Mouse (Mus musculus): ENCODE data around the gene Stard13.

The Stard13 gene

GRCm38 (mm10) chr5:151142671-151143601, 90.7 kb downstream of the Stard13 start:
- in situ Hi-C loops (cut with MboI), result no loop called here

GRCm38 (mm10) chr5:151142241-151142640, 91.4 kb downstream of the Stard13 start:
- in situ Hi-C loops (cut with MboI), result no loop called here

GRCm38 (mm10) chr5:151137901-151138300, 95.7 kb downstream of the Stard13 start:
- in situ Hi-C loops (cut with MboI), result no loop called here

- in situ Hi-C loops (cut with MboI), result no loop called here
Measured at GRCm38 (mm10) chr5:151137311-151137710, 96.3 kb downstream of the Stard13 start.

GRCm38 (mm10) chr5:151135965-151136364, 97.7 kb downstream of the Stard13 start:
- in situ Hi-C loops (cut with MboI), result no loop called here

- in situ Hi-C loops (cut with MboI), result no loop called here
Measured at GRCm38 (mm10) chr5:151135078-151135826, 98.4 kb downstream of the Stard13 start.

GRCm38 (mm10) chr5:151134202-151134601, 99.4 kb downstream of the Stard13 start:
- in situ Hi-C loops (cut with MboI), result no loop called here

- in situ Hi-C loops (cut with MboI), result no loop called here
Measured at GRCm38 (mm10) chr5:151133744-151134143, 99.9 kb downstream of the Stard13 start.

- in situ Hi-C loops (cut with MboI), result no loop called here
Measured at GRCm38 (mm10) chr5:151129762-151130161, 103.9 kb downstream of the Stard13 start.

- in situ Hi-C loops (cut with MboI), result no loop called here
Measured at GRCm38 (mm10) chr5:151127298-151127717, 106.3 kb downstream of the Stard13 start.

- in situ Hi-C loops (cut with MboI), result no loop called here
Measured at GRCm38 (mm10) chr5:151126608-151127005, 107.0 kb downstream of the Stard13 start.

GRCm38 (mm10) chr5:151125985-151126607, 107.5 kb downstream of the Stard13 start:
- in situ Hi-C loops (cut with MboI), result no loop called here

GRCm38 (mm10) chr5:151117846-151118245, 115.8 kb downstream of the Stard13 start:
- in situ Hi-C loops (cut with MboI), result no loop called here

GRCm38 (mm10) chr5:151116192-151116887, 117.3 kb downstream of the Stard13 start:
- in situ Hi-C loops (cut with MboI), result no loop called here

- in situ Hi-C loops (cut with MboI), result no loop called here
Measured at GRCm38 (mm10) chr5:151112743-151113142, 120.9 kb downstream of the Stard13 start.

GRCm38 (mm10) chr5:151111080-151111871, 122.4 kb downstream of the Stard13 start:
- in situ Hi-C loops (cut with MboI), result no loop called here

GRCm38 (mm10) chr5:151110461-151110908, 123.2 kb downstream of the Stard13 start:
- in situ Hi-C loops (cut with MboI), result no loop called here

GRCm38 (mm10) chr5:151109822-151110221, 123.8 kb downstream of the Stard13 start:
- in situ Hi-C loops (cut with MboI), result no loop called here

GRCm38 (mm10) chr5:151108955-151109354, 124.7 kb downstream of the Stard13 start:
- in situ Hi-C loops (cut with MboI), result no loop called here

- in situ Hi-C loops (cut with MboI), result no loop called here
Measured at GRCm38 (mm10) chr5:151108291-151108897, 125.2 kb downstream of the Stard13 start.
